Mouse (Mus musculus): ENCODE results near the gene Gcgr. TPM values are rescaled to one million over a fixed set of nuclear protein-coding genes. Genes with fewer than 3 reads are reported as not detected.

The Gcgr gene
- 0.35 TPM in 1 of 2 replicates, not detected in the other for polyA plus RNA-seq (2014; fragmentation: Nextera tagmentation; extraction: Ambion mirVana)

DNA sequence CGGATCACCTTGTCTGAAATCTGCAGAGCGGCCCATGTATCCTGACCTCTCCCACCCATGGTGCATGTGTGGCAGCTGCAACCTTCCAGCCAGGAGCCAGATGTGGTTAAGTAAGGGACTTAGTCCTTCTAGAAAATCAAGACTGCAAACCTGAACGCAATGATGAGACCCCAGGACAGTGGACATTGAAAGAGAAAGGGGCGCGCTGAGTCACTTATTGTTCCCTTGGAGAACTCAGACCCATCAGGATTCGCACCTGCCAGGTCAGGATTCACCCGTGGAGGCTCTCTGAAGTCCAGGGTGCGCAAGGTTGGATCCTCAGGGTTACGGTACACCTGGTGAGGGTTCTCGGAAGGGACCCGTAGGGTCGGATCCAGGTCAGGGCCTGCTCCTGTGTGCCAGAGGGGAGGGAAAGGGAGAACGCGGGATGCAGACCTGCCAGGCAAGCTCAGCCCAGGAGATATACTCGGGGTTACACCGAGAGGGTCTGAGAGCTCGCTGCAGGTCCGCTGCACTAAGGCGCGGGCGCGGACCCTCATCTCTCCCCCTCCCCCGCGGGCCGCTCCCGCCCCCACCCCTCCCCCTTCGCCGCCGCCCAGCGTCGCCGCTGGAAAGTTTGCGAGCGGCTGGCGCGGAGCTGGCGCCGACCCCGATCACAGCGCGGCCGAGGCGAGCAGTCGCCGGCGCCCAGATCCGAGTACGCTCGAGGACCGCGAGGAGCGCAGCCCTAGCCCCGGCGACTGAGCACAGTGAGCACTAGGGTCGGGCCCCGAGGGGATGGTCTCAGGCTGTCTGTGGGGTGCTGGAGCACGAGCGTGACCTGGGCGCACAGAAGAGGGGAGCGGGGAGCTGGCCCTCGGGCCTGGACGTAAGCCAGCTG, at the start of gene Gcgr:
Gene Gcgr, plus strand, starts transcription at position 615 of the 880 bp plus-strand sequence.
- Histone ChIP-seq H3K4me1 (replicated peaks; ENCODE audit: control insufficient read depth, insufficient read depth, low read length) (peaks cover 6% of the 10 kb centered on the region), H3K9ac (ENCODE audit: low read length) (peak within 1 kb of the TSS; percentile 43), H3K36me3 (ENCODE audit: control insufficient read depth, insufficient read depth, low read length) (no peaks in the 10 kb centered on the region), H3K9me3 (ENCODE audit: control insufficient read depth, low read length) (no peaks in the 10 kb centered on the region), H3K27ac (ENCODE audit: low read depth, low read length) (no peak within 1 kb of the TSS), H3K4me3 (ENCODE audit: low read depth, low read length) (peak within 1 kb of the TSS; percentile 31), H3K27me3 (ENCODE audit: control insufficient read depth, insufficient read depth, low read length) (peaks cover 39% of the 10 kb centered on the region), H3K4me2 (ENCODE audit: low read depth, low read length, severe bottlenecking) (peak within 1 kb of the TSS; percentile 54)
- DNase-seq (ENCODE audit: low spot score) (peak; percentile 60), ATAC-seq (replicated peaks; ENCODE audit: low FRiP score) (0 out of 2 replicates have a peak, but pooled peaks have one; percentile 21)
- WGBS = 7% methylated on average over 60 of the region's 62 CpGs

DNA sequence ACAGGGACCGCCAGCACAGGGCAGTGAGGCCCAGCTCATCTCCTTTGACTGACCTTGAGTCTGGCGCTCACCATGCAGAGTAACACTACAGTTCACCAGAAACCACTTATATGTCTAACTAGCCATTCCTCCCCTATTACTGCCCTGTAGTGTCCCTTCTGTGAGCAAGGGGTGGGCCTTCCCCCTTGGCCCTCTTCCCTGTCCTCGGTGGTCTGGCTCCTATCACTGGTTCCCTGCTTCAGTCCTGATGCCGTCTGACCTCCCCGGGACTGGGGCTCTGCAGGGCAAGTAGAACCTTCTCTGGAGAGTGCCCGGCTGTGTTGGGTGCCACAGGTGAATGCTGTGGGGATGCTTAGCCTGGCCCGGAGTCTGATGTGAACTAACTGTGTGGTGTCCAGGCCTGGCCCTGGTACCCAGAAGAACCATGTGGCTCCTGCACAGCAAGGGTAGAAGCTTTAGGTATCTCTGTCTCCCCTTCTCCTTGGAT, 47.0 kb upstream of the Gcgr start:
- Histone ChIP-seq H3K9me3 (ENCODE audit: control insufficient read depth, low read length) (no peaks in the 10 kb centered on the region), H3K27ac (ENCODE audit: low read depth, low read length) (peak overlapping the region; percentile 76; the same call in 1 of the 2 replicates), H3K4me2 (ENCODE audit: low read depth, low read length, severe bottlenecking) (peak overlapping the region; percentile 87; the same call in 1 of the 2 replicates), H3K9ac (ENCODE audit: low read length) (peak overlapping the region; percentile 94), H3K27me3 (ENCODE audit: control insufficient read depth, insufficient read depth, low read length) (no peaks in the 10 kb centered on the region), H3K4me1 (replicated peaks; ENCODE audit: control insufficient read depth, insufficient read depth, low read length) (peaks cover 10% of the 10 kb centered on the region), H3K4me3 (ENCODE audit: low read depth, low read length) (no peak overlapping the region), H3K36me3 (ENCODE audit: control insufficient read depth, insufficient read depth, low read length) (peaks cover 17% of the 10 kb centered on the region; the same call in 1 of the 2 replicates)
- no peak for ATAC-seq (replicated peaks; ENCODE audit: low FRiP score)
- 89% methylated on average over 7 of the region's 7 CpGs for WGBS
- no peak for DNase-seq (ENCODE audit: low spot score)

DNA sequence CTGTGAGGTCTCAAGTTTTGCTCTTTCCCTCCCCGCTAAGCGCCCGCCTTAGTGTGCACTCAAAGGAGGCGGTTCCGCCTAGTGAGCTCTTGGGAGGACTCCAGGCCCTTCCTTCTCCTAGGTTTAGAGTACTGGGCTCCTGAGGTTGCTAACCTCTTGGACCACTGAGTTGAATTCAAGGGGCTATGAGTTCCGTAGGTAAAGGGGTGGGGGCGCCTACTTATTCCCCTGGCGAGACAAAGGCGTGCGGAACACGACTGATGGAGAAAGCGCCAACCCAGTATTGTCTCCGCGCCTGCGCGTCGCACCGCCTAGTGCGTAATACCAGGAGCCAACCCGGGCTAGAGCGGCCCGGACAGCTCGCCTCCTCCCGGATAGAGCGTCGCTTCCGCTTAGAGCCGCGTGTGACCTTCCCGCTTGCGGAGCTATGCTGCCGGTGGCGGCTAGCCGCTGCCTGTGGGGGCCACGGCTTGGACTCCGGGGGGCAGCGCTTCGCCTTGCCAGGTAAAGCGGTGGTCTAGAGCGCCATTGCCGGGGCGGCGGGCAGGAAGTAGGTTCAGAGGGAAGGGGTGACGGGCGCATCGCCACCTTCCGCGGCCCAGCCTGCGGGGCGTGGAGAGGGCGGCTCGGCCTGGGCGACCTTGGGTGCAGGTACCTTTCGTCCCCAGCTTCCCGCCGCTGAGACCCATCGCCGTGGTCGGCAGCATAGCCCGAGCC, 46.1 kb upstream of the Gcgr start, which contains the start of gene Mrpl12:
Gene Mrpl12, plus strand, starts transcription at position 349 of the 717 bp plus-strand sequence.
- Histone ChIP-seq H3K4me3 (ENCODE audit: low read depth, low read length) (peak within 1 kb of the TSS; percentile 72), H3K27ac (ENCODE audit: low read depth, low read length) (peak within 1 kb of the TSS; percentile 76), H3K27me3 (ENCODE audit: control insufficient read depth, insufficient read depth, low read length) (no peaks in the 10 kb centered on the region), H3K36me3 (ENCODE audit: control insufficient read depth, insufficient read depth, low read length) (peaks cover 15% of the 10 kb centered on the region; the same call in 1 of the 2 replicates), H3K9ac (ENCODE audit: low read length) (peak within 1 kb of the TSS; percentile 94), H3K9me3 (ENCODE audit: control insufficient read depth, low read length) (no peaks in the 10 kb centered on the region), H3K4me1 (replicated peaks; ENCODE audit: control insufficient read depth, insufficient read depth, low read length) (peaks cover 11% of the 10 kb centered on the region), H3K4me2 (ENCODE audit: low read depth, low read length, severe bottlenecking) (peak within 1 kb of the TSS; percentile 87)
- ATAC-seq (replicated peaks; ENCODE audit: low FRiP score) = peak; percentile 95
- peak; percentile 93 for DNase-seq (ENCODE audit: low spot score)
- WGBS = under 1% methylated on average over 58 of the region's 60 CpGs

DNA sequence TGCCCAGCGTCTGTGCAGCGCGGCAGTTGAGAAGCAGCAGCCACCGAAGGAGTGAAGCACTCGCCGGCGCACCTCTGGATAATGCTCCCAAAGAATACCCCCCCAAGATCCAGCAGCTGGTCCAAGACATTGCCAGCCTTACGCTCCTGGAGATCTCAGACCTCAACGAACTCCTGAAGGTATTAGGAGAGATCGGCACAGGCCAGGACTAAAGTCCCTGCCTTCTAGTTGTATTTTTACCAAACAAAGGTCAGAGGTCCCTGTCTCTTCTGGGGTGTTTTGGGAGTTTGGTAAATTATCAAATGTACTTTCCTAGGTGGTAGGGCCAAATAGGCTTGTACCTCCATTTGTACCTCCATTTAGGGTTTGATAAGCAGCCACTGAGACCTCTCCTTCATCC, 45.2 kb upstream of the Gcgr start:
- Histone ChIP-seq H3K27ac (ENCODE audit: low read depth, low read length) (peak overlapping the region; percentile 2; the same call in 1 of the 2 replicates), H3K4me2 (ENCODE audit: low read depth, low read length, severe bottlenecking) (peak overlapping the region; percentile 87), H3K4me1 (replicated peaks; ENCODE audit: control insufficient read depth, insufficient read depth, low read length) (peaks cover 12% of the 10 kb centered on the region), H3K4me3 (ENCODE audit: low read depth, low read length) (peak overlapping the region; percentile 72), H3K9ac (ENCODE audit: low read length) (peak overlapping the region; percentile 94), H3K36me3 (ENCODE audit: control insufficient read depth, insufficient read depth, low read length) (peaks cover 11% of the 10 kb centered on the region; the same call in 1 of the 2 replicates), H3K9me3 (ENCODE audit: control insufficient read depth, low read length) (no peaks in the 10 kb centered on the region), H3K27me3 (ENCODE audit: control insufficient read depth, insufficient read depth, low read length) (no peaks in the 10 kb centered on the region)
- ATAC-seq (replicated peaks; ENCODE audit: low FRiP score) = no peak
- WGBS = 15% methylated on average over 10 of the region's 10 CpGs
- no peak for DNase-seq (ENCODE audit: low spot score)

DNA sequence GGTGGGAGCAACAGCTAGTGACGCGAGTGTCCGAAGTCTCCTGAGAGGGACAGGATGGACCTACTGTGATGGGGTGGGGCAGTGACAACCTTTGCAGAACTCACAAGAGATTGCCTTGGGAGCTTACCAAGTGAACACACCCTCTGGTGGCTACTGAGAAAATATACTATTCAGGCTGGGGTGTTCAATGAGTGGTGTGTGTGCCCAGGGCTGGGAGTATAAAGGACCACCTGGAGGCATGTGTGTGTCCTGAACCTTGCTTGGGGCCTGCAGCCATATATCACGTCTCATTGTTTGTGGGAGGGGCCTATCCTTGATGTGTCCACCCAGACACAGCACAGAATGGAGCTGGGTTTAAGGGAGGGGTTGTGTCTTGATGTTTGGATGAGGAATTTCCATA, 42.0 kb upstream of the Gcgr start:
- Histone ChIP-seq H3K27me3 (ENCODE audit: control insufficient read depth, insufficient read depth, low read length) (no peaks in the 10 kb centered on the region), H3K27ac (ENCODE audit: low read depth, low read length) (no peak overlapping the region), H3K4me3 (ENCODE audit: low read depth, low read length) (no peak overlapping the region), H3K36me3 (ENCODE audit: control insufficient read depth, insufficient read depth, low read length) (peaks cover 11% of the 10 kb centered on the region; the same call in 1 of the 2 replicates), H3K4me1 (replicated peaks; ENCODE audit: control insufficient read depth, insufficient read depth, low read length) (peaks cover 27% of the 10 kb centered on the region), H3K4me2 (ENCODE audit: low read depth, low read length, severe bottlenecking) (no peak overlapping the region), H3K9me3 (ENCODE audit: control insufficient read depth, low read length) (no peaks in the 10 kb centered on the region), H3K9ac (ENCODE audit: low read length) (no peak overlapping the region)
- WGBS = 80% methylated on average over 4 of the region's 4 CpGs
- DNase-seq (ENCODE audit: low spot score) = no peak
- no peak for ATAC-seq (replicated peaks; ENCODE audit: low FRiP score)

DNA sequence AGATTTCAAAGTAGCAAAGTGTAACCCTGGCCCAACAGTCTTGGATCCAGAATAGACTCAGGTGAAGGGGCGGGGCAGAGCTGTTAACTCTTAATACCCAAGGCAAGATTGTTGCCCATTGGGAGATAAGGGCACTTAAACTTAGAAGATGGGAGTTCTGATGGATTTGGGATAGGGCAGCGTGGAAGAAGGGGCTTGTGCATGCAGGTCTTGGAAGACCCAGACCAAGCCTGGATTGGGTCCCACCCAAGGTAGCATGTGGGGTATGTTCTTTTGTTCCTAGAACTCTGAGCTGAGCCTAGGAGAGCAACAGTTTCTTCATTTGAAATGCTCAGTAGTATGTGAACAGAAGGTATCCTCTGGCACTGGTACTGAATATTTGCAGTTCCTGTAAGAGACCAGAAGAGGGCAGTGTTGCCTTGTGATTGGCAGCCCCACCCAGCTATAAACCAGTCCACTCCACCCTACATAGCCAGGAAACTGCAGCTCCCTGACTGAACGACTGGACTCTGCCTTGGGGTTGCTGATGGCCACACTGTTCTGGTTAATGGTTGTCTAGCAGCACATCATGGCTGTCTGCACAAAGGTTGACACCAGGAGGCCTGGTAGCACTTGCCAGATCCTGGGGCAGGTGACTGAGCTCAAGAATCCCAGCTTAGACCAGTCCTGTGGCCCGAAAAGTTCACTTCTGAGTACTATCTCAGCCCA, 41.3 kb upstream of the Gcgr start:
- no peak overlapping the region for H3K9ac ChIP-seq (ENCODE audit: low read length)
- ATAC-seq (replicated peaks; ENCODE audit: low FRiP score) (no peak), DNase-seq (ENCODE audit: low spot score) (peak; percentile 75)
- peaks cover 30% of the 10 kb centered on the region for H3K4me1 ChIP-seq (replicated peaks; ENCODE audit: control insufficient read depth, insufficient read depth, low read length)
- no peaks in the 10 kb centered on the region for H3K27me3 ChIP-seq (ENCODE audit: control insufficient read depth, insufficient read depth, low read length)
- 67% methylated on average over 4 of the region's 4 CpGs for WGBS
- no peak overlapping the region for H3K4me2 ChIP-seq (ENCODE audit: low read depth, low read length, severe bottlenecking)
- no peak overlapping the region for H3K27ac ChIP-seq (ENCODE audit: low read depth, low read length)
- no peak overlapping the region; the same call in 1 of the 2 replicates for H3K4me3 ChIP-seq (ENCODE audit: low read depth, low read length)
- no peaks in the 10 kb centered on the region for H3K9me3 ChIP-seq (ENCODE audit: control insufficient read depth, low read length)
- peaks cover 11% of the 10 kb centered on the region; the same call in 1 of the 2 replicates for H3K36me3 ChIP-seq (ENCODE audit: control insufficient read depth, insufficient read depth, low read length)

DNA sequence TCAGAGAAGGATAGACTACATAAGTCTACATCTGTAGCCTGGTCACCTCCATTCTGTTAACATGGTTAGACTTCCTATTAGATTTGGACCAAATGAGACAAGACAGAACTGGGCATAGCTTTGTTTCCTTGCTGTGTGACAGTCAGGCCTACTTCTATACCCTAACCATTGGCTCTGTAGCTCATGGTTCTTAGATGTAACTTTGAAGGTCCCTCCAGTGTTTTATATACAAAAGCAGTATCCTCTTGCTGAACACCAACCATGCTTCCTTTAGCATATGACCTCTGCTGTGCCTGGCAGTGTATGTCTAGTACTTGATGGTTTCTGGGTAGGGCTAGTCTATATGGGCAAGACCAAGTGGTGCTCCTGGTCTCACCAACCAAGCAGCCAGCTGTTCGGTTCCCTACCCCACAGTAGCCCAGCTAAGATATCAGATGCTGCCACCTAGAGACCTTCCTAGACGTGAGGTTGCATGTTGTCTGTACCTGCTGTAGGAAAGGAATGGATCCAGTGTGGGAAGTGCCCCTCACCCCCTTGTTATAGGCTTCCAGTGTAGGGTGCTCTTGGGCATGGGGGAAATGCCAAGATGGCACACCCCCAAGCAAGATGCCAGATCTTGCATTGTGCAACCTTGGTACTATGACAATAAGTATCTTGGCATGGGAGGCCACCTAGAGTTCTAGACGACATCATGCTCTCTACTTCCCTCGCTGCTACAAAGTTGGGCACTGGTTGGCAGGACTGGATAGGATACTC, 40.0 kb upstream of the Gcgr start:
- Histone ChIP-seq H3K4me2 (ENCODE audit: low read depth, low read length, severe bottlenecking) (peak overlapping the region; percentile 74), H3K4me3 (ENCODE audit: low read depth, low read length) (0 out of 2 replicates have a peak overlapping the region, but pooled peaks have one; percentile 0), H3K27ac (ENCODE audit: low read depth, low read length) (peak overlapping the region; percentile 65; the same call in 1 of the 2 replicates), H3K9ac (ENCODE audit: low read length) (peak overlapping the region; percentile 79; the same call in 1 of the 2 replicates), H3K27me3 (ENCODE audit: control insufficient read depth, insufficient read depth, low read length) (no peaks in the 10 kb centered on the region), H3K36me3 (ENCODE audit: control insufficient read depth, insufficient read depth, low read length) (peaks cover 11% of the 10 kb centered on the region; the same call in 1 of the 2 replicates), H3K4me1 (replicated peaks; ENCODE audit: control insufficient read depth, insufficient read depth, low read length) (peaks cover 25% of the 10 kb centered on the region), H3K9me3 (ENCODE audit: control insufficient read depth, low read length) (no peaks in the 10 kb centered on the region)
- ATAC-seq (replicated peaks; ENCODE audit: low FRiP score) = no peak
- WGBS = 43% methylated on average over 4 of the region's 4 CpGs
- no peak for DNase-seq (ENCODE audit: low spot score)
